Mouse (Mus musculus) embryo, embryonic 9.5 days (tissue): ENCODE results near the gene Kif11.

Experiments used
- DNase-seq: peaks from one replicate; pipeline ENCODE4 v3.0.0-alpha.2; 2017; ENCODE audit errors: extremely low spot score

Kif11 gene

DNA sequence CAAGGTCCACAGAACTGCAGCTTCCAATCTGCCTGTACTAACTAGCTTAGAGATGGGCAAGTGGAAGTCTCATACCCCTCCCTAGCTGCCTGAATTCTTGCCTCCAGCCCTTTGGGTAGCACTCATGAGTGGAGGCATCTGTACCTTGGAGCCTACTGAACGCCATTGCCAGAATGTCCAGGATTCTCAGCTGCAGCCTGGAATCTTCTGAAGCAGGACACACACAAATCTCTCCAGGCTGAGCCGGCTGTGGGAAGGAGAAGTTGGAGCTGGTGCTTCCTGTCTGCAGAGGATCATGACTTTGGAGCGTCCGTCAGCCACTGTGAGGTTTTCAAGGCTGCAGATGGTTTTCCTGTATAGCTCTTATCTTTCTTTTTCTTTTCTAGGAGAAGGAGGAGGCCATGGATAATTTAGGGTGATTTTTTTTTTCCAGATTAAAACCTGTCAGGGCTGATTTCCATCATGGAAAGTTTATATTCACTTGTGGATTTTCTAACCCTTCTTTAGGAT, 67.5 kb downstream of the Kif11 start:
- no peak for DNase-seq

DNA sequence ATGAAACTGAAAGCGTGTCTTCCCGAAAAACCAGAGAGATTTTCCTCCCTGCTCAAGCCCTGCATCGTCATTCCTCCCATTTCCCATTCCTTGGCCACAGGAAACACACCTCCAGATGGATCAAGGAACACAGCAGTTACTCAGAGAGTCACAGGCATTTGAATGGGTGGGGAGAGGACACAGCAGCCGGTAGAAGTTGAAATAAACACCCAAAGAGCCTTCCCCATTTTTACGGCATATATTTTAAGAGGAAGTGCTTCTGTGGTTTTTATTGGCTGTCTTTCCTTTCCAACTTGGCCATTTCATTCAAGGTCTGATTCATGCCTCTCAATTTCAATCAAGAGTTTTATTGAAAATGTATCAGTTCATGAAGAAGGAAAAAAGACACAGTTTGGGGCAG, 72.0 kb downstream of the Kif11 start:
- DNase-seq = no peak

DNA sequence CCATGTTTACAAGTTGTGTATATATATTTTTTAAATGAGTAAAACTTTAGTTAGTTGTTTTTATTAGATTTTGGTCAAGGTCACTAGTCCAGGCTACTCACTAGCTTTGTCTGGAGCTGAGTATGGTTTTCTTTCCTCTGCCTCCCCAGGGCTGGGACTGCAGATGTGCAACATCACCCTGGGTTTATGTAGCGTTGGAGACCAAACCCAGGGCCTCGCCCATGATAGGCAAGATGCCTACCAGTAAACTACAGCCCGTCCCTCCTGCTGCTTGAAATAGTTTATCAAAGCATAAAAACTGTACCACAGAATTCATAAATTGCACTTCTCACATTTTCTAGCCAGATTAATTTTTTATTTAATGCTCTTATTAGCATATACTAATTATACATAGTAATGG, 73.0 kb downstream of the Kif11 start:
- DNase-seq = no peak

DNA sequence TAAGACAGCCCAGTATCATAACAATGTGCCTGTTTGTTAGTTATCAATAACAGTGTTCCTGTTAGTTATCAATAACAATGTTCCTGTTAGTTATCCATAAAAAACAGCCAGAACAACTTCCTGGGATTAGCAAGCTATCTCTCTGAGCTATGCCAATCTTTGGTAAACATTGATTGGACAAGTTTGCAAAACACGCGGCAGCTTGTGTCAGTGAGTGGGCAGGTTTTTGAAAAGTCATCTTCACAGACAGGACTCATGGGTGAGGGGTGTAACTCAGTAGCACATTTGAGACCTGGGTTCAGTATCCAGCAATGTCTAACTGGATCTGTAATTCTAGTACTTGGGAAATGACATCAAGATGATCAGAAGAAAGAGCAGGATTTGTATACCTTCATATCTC, 79.3 kb downstream of the Kif11 start:
- DNase-seq = no peak

DNA sequence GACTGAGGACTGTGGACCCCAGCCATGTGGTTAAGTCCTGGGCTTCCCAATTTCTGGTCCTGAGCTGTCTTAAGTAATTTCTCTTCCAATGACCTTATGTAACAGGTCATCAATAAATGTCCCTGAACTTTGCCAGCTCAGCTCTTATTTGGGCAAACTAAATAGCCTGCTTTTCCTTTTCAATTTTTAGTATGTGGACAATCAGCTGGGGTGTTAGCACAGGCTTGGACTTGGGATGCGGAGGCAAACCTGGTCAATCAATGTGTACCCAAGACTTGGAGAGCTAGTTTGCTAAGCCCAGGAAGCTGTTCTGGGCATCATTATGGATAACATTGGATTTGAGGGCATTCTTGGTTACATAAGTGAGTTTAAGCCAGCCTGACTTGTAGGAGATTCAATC, 79.8 kb downstream of the Kif11 start:
- DNase-seq = no peak

DNA sequence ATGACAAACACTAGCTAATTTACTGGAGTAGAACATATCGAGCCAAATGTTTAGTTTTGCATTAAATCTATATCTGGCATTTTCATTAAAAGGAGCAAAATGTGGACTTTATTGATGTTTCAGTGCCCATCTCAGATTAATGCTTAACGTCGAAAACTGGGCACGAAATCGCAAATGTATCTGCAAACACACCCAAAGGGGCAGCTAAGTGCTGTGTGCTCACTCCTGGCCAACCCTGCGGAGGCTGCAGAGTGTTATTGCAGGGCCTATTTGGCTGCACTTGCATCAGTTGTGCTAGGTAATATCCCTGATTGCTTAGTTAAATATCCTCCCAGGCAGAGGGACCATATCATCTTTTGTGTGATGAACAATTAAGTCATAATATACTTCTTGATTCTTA, 81.8 kb downstream of the Kif11 start:
- no peak for DNase-seq

DNA sequence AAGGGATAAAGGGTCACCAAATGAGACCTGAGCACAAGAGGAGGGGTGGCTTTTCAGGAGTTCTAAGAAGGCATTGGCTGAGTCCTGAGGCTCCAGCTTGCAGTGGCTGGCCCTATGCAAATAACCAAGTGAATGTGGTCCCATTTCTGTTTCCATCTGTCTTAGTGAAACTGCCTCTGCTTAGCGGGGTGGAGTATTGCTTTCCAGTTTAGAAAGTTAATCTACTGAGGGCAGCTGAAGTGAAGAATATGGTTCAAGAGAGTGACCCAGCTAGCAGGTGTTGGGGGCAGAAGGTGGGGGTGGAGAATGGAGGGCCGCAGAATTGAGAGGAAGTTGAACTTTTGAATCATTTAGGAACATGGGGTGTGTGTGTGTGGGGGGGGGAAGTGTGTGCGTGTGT, 90.2 kb downstream of the Kif11 start:
- DNase-seq = no peak

DNA sequence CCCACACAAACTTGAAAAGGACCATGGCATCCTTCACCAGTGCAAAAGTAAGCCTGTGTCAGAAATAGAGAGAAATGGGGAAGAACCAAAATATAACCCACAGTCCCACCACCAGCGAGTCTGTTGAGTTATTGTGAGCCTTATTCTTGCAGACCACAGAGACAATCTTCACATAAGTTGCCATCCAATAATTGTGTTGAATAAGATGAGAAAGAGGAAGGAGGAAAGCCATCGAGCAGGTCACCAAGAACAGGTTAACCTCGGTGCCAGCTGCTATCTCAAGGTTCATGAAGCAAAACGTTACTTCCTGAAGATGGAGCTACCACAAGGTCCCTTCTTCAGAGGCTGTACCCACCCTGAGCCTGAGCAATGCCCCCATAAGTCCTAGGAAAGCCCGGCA, 90.8 kb downstream of the Kif11 start:
- no peak for DNase-seq

DNA sequence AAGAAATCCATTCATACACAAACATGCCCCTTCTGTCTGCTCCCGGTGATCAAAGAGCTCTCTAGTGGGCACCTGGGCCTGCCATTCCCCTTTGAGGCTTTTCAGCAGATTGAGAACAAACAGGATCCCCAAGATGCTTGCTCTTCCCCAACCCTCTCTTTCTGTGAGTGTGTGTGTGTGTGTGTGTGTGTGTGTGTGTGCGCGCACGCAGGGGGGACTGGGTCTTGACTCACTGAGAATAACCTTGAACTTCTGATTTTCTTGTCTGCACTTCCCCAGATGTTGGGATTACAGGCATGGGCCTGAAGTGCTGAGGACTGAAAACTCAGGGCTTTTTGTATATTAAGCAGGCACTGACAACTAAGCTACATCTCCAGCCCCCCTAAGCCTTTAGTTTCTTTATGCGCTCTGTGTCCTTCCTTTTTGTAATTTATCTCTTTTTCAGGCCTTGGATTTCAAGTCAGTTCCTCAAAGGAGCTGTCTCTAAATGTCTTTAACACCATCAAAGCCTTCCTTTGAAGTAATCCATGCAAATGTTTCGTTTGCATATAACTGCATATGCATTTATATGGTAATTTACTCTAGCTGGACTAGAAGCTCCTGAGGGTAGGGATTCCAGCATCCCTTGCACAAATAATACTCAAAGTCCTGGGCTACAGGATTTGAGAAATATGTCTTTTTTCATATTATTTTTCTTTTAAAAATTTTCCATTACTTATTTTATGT, 92.8 kb downstream of the Kif11 start:
- DNase-seq = no peak
